Mouse (Mus musculus) ES-Bruce4 (cell line): ENCODE data around the gene Wsb1. TPM values are rescaled to one million over a fixed set of nuclear protein-coding genes. Genes with fewer than 3 reads are reported as not detected.
"Not testable (repeated sequence)": the region's sequence is repeated elsewhere in the genome, so short reads cannot be mapped to it uniquely, and the experiment has no call there.

Experiments
- H3K27ac ChIP-seq: 2 replicates; pipeline ENCODE4 v1.5.1; 2012; ENCODE audit warnings: low read length, inconsistent platforms; ENCODE audit not compliant: insufficient read depth
- H3K27me3 ChIP-seq: 2 replicates; pipeline ENCODE4 v1.6.1; 2012; ENCODE audit warnings: mild to moderate bottlenecking, low read length, inconsistent platforms; ENCODE audit not compliant: control insufficient read depth, poor library complexity, insufficient read depth, severe bottlenecking
- H3K36me3 ChIP-seq: 2 replicates; pipeline ENCODE4 v1.6.1; 2012; ENCODE audit warnings: inconsistent platforms, mild to moderate bottlenecking, low read length, moderate library complexity; ENCODE audit not compliant: control insufficient read depth, poor library complexity, insufficient read depth, severe bottlenecking
- H3K4me1 ChIP-seq: one replicate; pipeline ENCODE4 v1.8.1; 2011; ENCODE audit warnings: low read length; ENCODE audit not compliant: control insufficient read depth, insufficient read depth
- H3K4me3 ChIP-seq: 2 replicates; pipeline ENCODE4 v1.5.1; 2011; ENCODE audit warnings: low read depth, mild to moderate bottlenecking, low read length
- H3K9ac ChIP-seq: 2 replicates; pipeline ENCODE4 v1.6.1; 2012; ENCODE audit warnings: low read depth, mild to moderate bottlenecking, inconsistent platforms; ENCODE audit not compliant: poor library complexity, severe bottlenecking
- H3K9me3 ChIP-seq: replicated peaks from 2 replicates; pipeline ENCODE4 v1.6.1; 2012; ENCODE audit warnings: mild to moderate bottlenecking, low read length, inconsistent platforms; ENCODE audit not compliant: control insufficient read depth, poor library complexity, insufficient read depth, severe bottlenecking
- CTCF ChIP-seq: IDR thresholded peaks from one replicate; pipeline ENCODE4 v1.8.1; 2011; ENCODE audit warnings: low read depth, low read length
- EP300 ChIP-seq: IDR thresholded peaks from 2 replicates; pipeline ENCODE4 v1.6.1; 2011; ENCODE audit warnings: low read depth, low read length; ENCODE audit not compliant: insufficient read depth
- POLR2A ChIP-seq: IDR thresholded peaks from one replicate; pipeline ENCODE4 v1.8.1; 2011; ENCODE audit warnings: low read length; ENCODE audit not compliant: insufficient read depth
- polyA plus RNA-seq: library from polyadenylated mRNA; stranded (reverse); fragments of >200 nt; gene quantifications from 2 replicates; pipeline ENCODE4 v1.2.4, GENCODE M21; 2011; ENCODE audit warnings: low read depth; ENCODE audit not compliant: missing spikeins, insufficient read depth, insufficient read length

Gene Wsb1
- polyA plus RNA-seq, 1 experiment, result 195 TPM

- no peak overlapping the region for H3K9ac ChIP-seq
- no peak overlapping the region for H3K27ac ChIP-seq
- no peak overlapping the region for H3K4me3 ChIP-seq
- H3K27me3 ChIP-seq, result no peaks in the 10 kb centered on the region
- TF ChIP-seq CTCF (no peak), POLR2A (no peak), EP300 (no peak)
- H3K36me3 ChIP-seq, result no peaks in the 10 kb centered on the region
- peaks cover 4% of the 10 kb centered on the region for H3K9me3 ChIP-seq
- no peaks in the 10 kb centered on the region for H3K4me1 ChIP-seq
These were observed 25.4 kb upstream of the Wsb1 start for GRCm38 (mm10) chr11:79279732-79280405.

DNA sequence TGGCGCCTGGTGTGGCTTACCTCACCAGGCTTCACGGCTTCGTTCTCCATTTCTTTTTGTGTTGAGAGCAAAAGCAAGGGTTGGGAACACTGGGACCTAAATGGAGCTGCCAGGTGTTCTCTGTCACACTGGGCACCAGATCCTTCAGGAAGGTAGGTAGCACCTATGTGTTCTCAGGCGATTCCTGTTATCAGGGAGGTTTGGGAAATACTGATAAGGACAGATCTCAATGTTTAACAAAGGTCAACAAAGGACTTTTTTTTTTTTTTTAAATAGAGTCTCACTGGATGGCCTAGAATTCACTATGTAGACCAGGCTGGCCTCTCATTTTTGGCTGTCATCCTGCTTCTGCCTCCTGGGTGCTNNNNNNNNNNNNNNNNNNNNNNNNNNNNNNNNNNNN lies 19.3 kb upstream of the Wsb1 start:
- no peak overlapping the region for H3K4me3 ChIP-seq
- no peak for TF ChIP-seq CTCF
- TF ChIP-seq EP300, result no peak
- TF ChIP-seq POLR2A, result no peak

GRCm38 (mm10) chr11:79273039-79273438 lies 18.6 kb upstream of the Wsb1 start:
- Histone ChIP-seq H3K36me3 (no peaks in the 10 kb centered on the region), H3K4me1 (no peaks in the 10 kb centered on the region), H3K9me3 (no peaks in the 10 kb centered on the region), H3K27ac (no peak overlapping the region), H3K27me3 (no peaks in the 10 kb centered on the region), H3K4me3 (no peak overlapping the region), H3K9ac (no peak overlapping the region)
- no peak for TF ChIP-seq EP300

More for the DNA sequence above, 19.3 kb upstream of the Wsb1 start:
- no peaks in the 10 kb centered on the region for H3K4me1 ChIP-seq
- no peaks in the 10 kb centered on the region for H3K27me3 ChIP-seq
- no peak overlapping the region for H3K9ac ChIP-seq
- no peaks in the 10 kb centered on the region for H3K36me3 ChIP-seq
- H3K27ac ChIP-seq, result no peak overlapping the region
- H3K9me3 ChIP-seq, result no peaks in the 10 kb centered on the region

- no peak for TF ChIP-seq EP300
- no peak overlapping the region for H3K4me3 ChIP-seq
- no peaks in the 10 kb centered on the region for H3K36me3 ChIP-seq
- no peak overlapping the region for H3K27ac ChIP-seq
- no peaks in the 10 kb centered on the region for H3K9me3 ChIP-seq
- no peaks in the 10 kb centered on the region for H3K27me3 ChIP-seq
- H3K4me1 ChIP-seq, result no peaks in the 10 kb centered on the region
- H3K9ac ChIP-seq, result no peak overlapping the region
These were observed 12.7 kb upstream of the Wsb1 start for GRCm38 (mm10) chr11:79267171-79267570.

DNA sequence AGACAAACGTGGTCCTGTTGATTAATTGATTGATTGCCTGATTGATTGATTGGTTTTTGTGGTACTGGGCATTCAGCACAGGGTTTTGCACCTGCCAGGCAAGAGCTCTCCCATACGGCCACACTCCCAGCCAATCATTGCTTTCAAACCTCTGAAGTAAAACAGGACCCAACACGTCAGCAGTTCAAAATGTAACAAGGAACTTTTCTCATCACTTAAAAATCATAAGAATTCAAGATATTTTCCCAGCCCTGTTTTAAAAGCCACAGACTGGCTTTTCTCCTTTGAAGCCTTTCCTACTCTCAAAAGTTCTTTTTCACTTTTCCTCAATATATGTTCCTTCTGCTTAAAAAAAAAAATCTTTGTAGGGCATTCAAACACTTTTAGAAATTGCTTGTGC lies 9.9 kb upstream of the Wsb1 start:
- TF ChIP-seq CTCF, result no peak
- TF ChIP-seq EP300, result no peak
- no peak for TF ChIP-seq POLR2A
- no peaks in the 10 kb centered on the region for H3K9me3 ChIP-seq
- H3K9ac ChIP-seq, result no peak overlapping the region
- H3K4me1 ChIP-seq, result no peaks in the 10 kb centered on the region
- no peak overlapping the region for H3K27ac ChIP-seq
- no peaks in the 10 kb centered on the region for H3K36me3 ChIP-seq
- no peaks in the 10 kb centered on the region for H3K27me3 ChIP-seq
- H3K4me3 ChIP-seq, result no peak overlapping the region

- not testable (repeated sequence) for H3K9me3 ChIP-seq, H3K27me3 ChIP-seq, H3K36me3 ChIP-seq, H3K4me1 ChIP-seq, H3K4me3 ChIP-seq, H3K9ac ChIP-seq, H3K27ac ChIP-seq
These were observed 5.7 kb upstream of the Wsb1 start for GRCm38 (mm10) chr11:79260126-79260525.
